Mouse (Mus musculus): ENCODE data around the gene Il3ra.

GRCm38 (mm10) chr14:14351148-14351455 lies 5.0 kb downstream of the Il3ra start:
- TF ChIP-seq POLR2A (IDR thresholded peaks at IDR 0.05; ENCODE audit: low read depth, low read length) (no peak), CTCF (conservative IDR thresholded peaks at IDR 0.05; ENCODE audit: insufficient read depth, insufficient read length, low read depth, low read length) (no peak)
